Mouse (Mus musculus): ENCODE measurements around the gene Abhd16b.

Gene Abhd16b

DNA sequence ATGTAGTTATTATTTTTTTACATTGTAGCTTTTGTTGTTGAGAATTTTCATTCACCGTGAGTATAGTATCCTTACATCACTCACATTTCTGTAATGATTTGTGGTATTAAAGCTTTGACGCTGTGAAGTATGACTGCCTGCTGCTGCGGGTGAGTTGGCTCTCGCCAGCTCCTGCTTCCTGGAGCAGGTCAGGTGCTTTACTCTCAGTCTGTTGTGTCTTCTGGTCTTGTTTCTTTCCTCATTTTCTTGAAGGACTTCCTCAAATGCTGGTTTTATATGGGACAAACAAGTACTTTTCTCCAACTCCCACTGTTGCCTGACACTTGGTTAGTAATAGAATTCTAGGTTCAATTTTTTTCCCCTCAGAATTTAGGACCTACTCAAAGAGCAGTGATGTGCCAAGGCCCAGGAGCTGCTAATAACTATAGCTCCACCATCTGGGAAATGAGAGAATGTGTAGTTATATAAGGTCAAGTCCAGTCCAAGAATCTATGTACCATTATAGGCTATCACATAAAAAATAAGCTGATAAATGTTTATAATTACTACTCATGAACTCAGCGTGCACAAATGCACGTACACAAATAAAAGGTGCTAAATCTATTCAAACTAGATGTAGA lies 48.9 kb downstream of the Abhd16b start:
- DNase-seq (ENCODE audit: extremely low spot score), result no peak
